Mouse (Mus musculus) megakaryocyte progenitor cell, adult 5-6 weeks (primary cell): ENCODE data around the gene Blvrb. TPM values are rescaled to one million over a fixed set of nuclear protein-coding genes. Genes with fewer than 3 reads are reported as not detected.

ENCODE experiments used
- ATAC-seq: replicated peaks from 2 replicates; pipeline ENCODE4 v1.8.0; 2016; ENCODE audit warnings: mild to moderate bottlenecking, moderate TSS enrichment, inconsistent platforms; ENCODE audit not compliant: poor library complexity
- total RNA-seq, 2 experiments: library from RNA; stranded (forward) in 1 of 2; stranded (reverse) in 1 of 2; fragments of 157-497, 149-512 nt in 1 of 2; fragments of 200-1000 nt in 1 of 2; gene quantifications; 2 replicates each; pipeline versions ENCODE4 v1.2.3 to v1.2.4; 2015 to 2017

Gene Blvrb
- total RNA-seq, 2 experiments from 2014 or later: 21.2 to 53.4 TPM

- peak; percentile 18 for ATAC-seq
These were observed 836 bp downstream of the Blvrb start for GRCm38 (mm10) chr7:27448421-27449206.

GRCm38 (mm10) chr7:27449256-27449862, 1.6 kb downstream of the Blvrb start:
- ATAC-seq: peak; percentile 25

DNA sequence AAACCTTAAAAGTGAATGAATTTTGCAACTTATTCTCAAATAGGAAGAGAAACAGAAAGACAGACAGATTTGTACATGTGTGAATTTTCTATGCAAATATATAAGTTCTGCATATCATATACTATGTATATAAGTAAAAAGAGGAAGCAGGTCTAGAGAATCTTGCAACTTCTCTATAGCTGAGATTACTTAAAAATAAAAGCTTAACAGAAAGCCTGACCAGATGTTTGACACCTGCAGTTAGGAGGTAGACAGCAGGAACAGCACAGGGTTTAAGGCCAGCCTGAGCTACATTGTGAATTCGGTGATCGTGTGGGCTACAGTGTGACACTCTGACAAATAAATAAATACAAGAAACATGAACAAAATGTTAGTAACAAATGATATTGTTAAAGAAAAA, 3.6 kb downstream of the Blvrb start:
- ATAC-seq: no peak

- no peak for ATAC-seq
These were observed 4.5 kb downstream of the Blvrb start for GRCm38 (mm10) chr7:27452206-27452770.

DNA sequence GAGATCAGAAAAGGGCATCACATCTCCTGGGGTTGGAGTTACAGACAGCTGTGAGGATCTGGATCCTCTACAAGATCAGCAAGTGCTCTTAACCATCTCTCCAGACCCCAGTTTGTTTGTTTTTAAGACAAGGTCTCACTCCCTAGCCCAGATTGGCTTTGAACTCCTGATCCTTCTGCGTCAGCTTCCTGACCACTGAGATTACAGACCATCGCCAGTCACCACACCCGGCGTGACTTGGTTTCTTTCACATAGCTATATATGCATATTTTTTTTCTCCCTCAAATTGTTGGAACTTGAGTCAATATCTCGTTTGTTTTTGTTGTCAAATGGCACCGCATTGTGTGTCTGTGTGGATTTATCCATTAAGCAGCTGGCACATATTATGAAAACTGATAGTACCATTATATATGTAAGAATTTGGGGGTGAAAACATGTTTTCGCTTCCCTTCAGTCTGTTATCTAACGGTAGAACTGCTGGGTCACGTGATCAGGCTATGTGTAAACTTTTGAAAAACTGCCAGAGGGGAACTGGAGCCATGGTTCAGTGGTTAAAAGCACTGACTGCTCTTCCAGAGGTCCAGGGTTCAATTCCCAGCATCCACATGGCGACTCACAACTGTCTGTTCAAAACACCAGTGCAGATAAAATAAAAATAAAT, 6.8 kb downstream of the Blvrb start:
- peak; percentile 45 for ATAC-seq

DNA sequence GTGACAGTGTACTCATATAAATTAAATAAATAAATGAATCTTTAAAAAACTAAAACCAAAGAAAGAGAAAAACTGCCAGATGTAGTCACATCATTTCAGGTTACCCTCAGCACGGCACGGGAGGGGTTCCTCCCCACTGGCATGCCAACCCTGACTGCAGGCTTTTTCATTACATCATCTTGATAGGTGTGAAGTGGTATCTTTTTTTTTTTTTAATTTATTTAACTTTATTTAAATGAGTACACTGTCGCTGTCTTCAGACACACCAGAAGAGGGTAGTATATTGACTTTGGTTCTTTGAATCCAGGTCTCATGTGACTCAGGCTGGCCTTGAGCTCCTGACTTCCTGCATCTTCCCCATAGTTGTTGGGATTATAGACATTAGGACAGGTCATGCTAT, 7.5 kb downstream of the Blvrb start:
- no peak for ATAC-seq

- peak; percentile 40; the same call in 1 of the 2 replicates for ATAC-seq
These were observed 10.8 kb downstream of the Blvrb start for GRCm38 (mm10) chr7:27458614-27459013.

DNA sequence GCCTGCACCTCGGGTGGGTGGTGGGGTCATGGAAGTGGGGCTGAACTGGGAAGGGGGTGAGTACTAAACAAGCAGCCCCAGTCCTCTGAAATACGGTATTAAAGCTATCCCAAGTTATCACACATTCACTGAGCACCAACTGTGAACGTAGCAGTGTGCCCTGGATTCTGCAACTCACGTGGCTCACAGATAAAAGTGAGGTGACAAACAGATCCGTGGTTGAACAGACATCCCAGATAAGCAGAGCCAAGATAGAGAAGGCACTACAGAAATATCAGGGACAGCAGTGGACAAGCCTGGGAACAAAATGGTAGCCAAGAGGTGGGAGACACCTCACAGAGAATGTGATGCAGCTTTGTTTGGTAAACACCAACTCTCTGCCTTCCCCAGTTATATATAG, 11.9 kb downstream of the Blvrb start:
- peak; percentile 26 for ATAC-seq

- ATAC-seq: peak; percentile 65
These were observed 12.7 kb downstream of the Blvrb start for GRCm38 (mm10) chr7:27460477-27460876.

GRCm38 (mm10) chr7:27467648-27468047, 19.9 kb downstream of the Blvrb start:
- ATAC-seq: no peak

- no peak for ATAC-seq
These were observed 23.8 kb downstream of the Blvrb start for GRCm38 (mm10) chr7:27471390-27472120.

- no peak for ATAC-seq
These were observed 24.8 kb downstream of the Blvrb start for GRCm38 (mm10) chr7:27472596-27472995.

DNA sequence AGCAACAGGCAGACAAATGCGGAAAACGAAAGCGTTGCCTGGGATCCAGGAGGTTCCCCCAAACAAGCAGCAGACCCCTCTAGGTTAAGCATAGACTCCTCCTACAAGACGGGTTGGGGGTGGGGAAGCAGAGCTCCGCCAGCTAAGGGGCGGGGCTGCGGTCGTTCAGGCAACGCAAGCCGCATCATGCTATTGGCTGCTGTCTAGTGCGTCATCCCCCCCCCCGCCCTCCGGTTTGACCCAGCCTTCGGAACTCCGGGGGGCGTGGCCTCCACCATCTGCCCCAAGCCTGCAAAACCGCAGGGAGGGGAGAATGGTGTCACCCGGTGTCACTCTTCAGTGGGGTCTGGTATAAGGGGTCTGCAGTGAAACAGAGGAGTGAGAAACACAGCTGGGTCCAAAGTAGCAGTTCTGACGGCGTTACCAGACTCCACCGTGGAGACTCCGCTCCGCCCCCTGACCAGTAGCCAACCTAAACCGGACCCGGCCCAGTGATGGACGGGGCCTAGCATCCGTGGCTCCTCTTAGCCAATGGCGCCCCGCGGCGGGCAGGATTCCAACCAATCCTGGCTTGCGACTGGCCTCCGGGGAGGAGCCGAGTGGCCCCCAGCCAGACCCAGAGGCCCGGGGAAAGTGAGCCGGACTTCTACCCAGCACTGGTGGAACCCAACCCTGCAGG, 25.5 kb downstream of the Blvrb start, which contains the start of gene Sertad3:
TSS of gene Sertad3 (plus strand) at position 613 of the 679 bp plus-strand sequence.
- peak; percentile 71 for ATAC-seq

- ATAC-seq: no peak
These were observed 26.2 kb downstream of the Blvrb start for GRCm38 (mm10) chr7:27473835-27474489.

GRCm38 (mm10) chr7:27474490-27474954, 26.7 kb downstream of the Blvrb start:
- ATAC-seq: peak; percentile 74

DNA sequence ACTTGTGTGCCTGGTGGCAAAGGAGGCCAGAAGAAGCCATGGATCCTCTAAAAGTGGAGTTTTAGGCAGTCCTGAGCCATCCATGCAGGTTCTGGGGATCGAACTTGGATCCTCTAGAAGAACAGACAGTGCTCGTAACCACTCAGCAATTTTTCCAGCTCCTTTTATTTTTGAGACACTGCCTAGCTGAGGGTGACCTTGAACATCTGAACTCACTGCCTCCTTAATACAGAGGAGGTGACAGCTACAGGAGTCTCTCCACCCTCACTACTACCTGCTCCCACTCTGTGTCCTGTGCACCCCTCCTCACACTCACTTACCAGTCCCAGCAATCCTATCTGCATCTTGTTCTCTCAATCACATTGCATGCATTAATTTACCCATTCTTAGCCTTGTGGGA, 27.8 kb downstream of the Blvrb start:
- ATAC-seq: no peak

- ATAC-seq: no peak
These were observed 28.4 kb downstream of the Blvrb start for GRCm38 (mm10) chr7:27476098-27476635.

DNA sequence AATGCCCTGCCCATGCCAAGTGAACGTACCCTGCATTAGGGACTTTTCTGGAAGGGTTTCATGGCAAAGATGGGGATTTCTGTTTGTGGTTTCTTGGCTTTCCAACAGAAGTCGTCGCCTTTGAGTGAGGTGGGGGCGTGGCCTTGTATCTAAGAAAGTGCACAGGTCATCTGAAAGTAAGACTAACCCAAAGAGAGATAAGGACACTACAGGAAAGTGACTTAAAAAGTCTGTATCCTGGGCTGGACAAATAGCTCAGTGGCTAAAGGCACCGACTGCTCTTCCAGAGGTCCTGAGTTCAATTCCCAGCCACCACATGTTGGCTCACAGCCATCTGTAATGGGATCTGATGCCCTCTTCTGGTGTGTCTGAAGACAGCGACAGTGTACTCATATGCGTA, 30.8 kb downstream of the Blvrb start:
- ATAC-seq: no peak

DNA sequence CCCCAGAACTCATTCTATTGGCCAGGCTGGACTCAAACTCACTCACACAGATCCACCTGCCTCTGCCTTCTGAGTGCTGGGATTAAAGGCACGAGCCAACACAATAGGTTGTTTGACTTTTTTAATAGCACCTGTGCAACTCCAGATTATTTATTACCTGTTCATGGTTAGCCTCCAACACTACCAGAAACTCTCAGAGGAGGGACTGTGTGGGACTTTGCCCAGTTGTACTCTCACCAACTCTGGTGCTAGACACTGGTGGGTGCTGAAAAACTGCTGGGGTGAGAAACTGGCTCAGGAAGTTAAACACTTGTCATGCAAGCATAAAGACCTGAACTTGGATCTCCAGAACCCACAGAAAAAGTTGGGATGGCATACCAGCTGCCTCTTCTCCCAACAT, 32.0 kb downstream of the Blvrb start:
- no peak for ATAC-seq
